Mouse (Mus musculus) erythroblast, embryonic 14.5 days (primary cell): Measurements from ENCODE around the gene Dapp1.

ENCODE experiments used
- GATA1 ChIP-seq: IDR thresholded peaks from 2 replicates; pipeline ENCODE4 v1.6.1; 2012; ENCODE audit warnings: low read length, inconsistent platforms, mixed read lengths
- TAL1 ChIP-seq: IDR thresholded peaks from 3 replicates; pipeline ENCODE4 v1.6.1; 2012; ENCODE audit warnings: low read length, inconsistent platforms, mixed read lengths

- TF ChIP-seq GATA1 = no peak
- TF ChIP-seq TAL1 = no peak
These were observed 42.7 kb downstream of the Dapp1 start for GRCm38 (mm10) chr3:137938608-137939007.
